Mouse (Mus musculus) myocyte (in vitro differentiated cells): ENCODE results near the gene Rhbdf2. TPM values are rescaled to one million over a fixed set of nuclear protein-coding genes. Genes with fewer than 3 reads are reported as not detected.

Experiments used
- H3K27me3 ChIP-seq: one replicate; pipeline ENCODE4 v1.6.1; 2011; ENCODE audit not compliant: control insufficient read depth, insufficient read depth, insufficient read length
- H3K36me3 ChIP-seq: one replicate; pipeline ENCODE4 v1.6.1; 2011; ENCODE audit not compliant: control insufficient read depth, insufficient read depth
- H3K4me2 ChIP-seq: one replicate; pipeline ENCODE4 v1.6.1; 2011; ENCODE audit warnings: low read depth, control low read depth
- H3K4me3 ChIP-seq: one replicate; pipeline ENCODE4 v1.5.1; 2011; ENCODE audit warnings: mild to moderate bottlenecking, control low read depth, moderate library complexity
- H3K79me2 ChIP-seq: one replicate; pipeline ENCODE4 v1.6.1; 2011; ENCODE audit not compliant: control insufficient read depth, insufficient read depth
- H3ac ChIP-seq: one replicate; pipeline ENCODE4 v1.6.1; 2011; ENCODE audit not compliant: control insufficient read depth, insufficient read length
- CEBPB ChIP-seq: IDR thresholded peaks from 2 replicates; pipeline ENCODE4 v1.6.1; 2011; ENCODE audit warnings: mild to moderate bottlenecking, moderate library complexity; ENCODE audit not compliant: poor library complexity, insufficient read depth, severe bottlenecking
- E2F4 ChIP-seq: IDR thresholded peaks from one replicate; pipeline ENCODE4 v1.6.1; 2011; ENCODE audit warnings: mild to moderate bottlenecking, control low read depth, moderate library complexity; ENCODE audit not compliant: insufficient read depth
- MAX ChIP-seq: IDR thresholded peaks from one replicate; pipeline ENCODE4 v1.6.1; 2011; ENCODE audit warnings: low read depth, mild to moderate bottlenecking, control low read depth
- MYOD1 ChIP-seq, 3 experiments: IDR thresholded peaks; one replicate each; pipeline ENCODE4 v1.6.1; 2011; ENCODE audit warnings: control low read depth in 2 of 3, low read depth in 2 of 3, mild to moderate bottlenecking in 2 of 3, moderate library complexity in 1 of 3; ENCODE audit not compliant: insufficient read length in 2 of 3, control insufficient read depth in 1 of 3
- MYOG ChIP-seq, 3 experiments: IDR thresholded peaks; one replicate each; pipeline ENCODE4 v1.6.1; 2011; ENCODE audit warnings: control low read depth in 2 of 3, low read depth in 2 of 3, mild to moderate bottlenecking in 2 of 3; ENCODE audit not compliant: insufficient read length in 2 of 3, control insufficient read depth in 1 of 3, insufficient read depth in 1 of 3
- POLR2A ChIP-seq: IDR thresholded peaks from one replicate; pipeline ENCODE4 v1.6.1; 2011; ENCODE audit warnings: low read depth, mild to moderate bottlenecking, control low read depth, moderate library complexity; ENCODE audit not compliant: insufficient read length
- POLR2AphosphoS2 ChIP-seq: IDR thresholded peaks from one replicate; pipeline ENCODE4 v1.6.1; 2011; ENCODE audit warnings: low read depth, control low read depth; ENCODE audit not compliant: insufficient read length
- REST ChIP-seq: IDR thresholded peaks from one replicate; pipeline ENCODE4 v1.6.1; 2011; ENCODE audit warnings: mild to moderate bottlenecking, control low read depth, moderate library complexity; ENCODE audit not compliant: insufficient read depth, insufficient read length
- SRF ChIP-seq: IDR thresholded peaks from one replicate; pipeline ENCODE4 v1.6.1; 2011; ENCODE audit warnings: low read depth; ENCODE audit not compliant: control insufficient read depth, insufficient read length
- TCF12 ChIP-seq: IDR thresholded peaks from one replicate; pipeline ENCODE4 v1.6.1; 2011; ENCODE audit warnings: mild to moderate bottlenecking, control low read depth; ENCODE audit not compliant: poor library complexity, insufficient read depth, severe bottlenecking
- TCF3 ChIP-seq: IDR thresholded peaks from one replicate; pipeline ENCODE4 v1.6.1; 2011; ENCODE audit warnings: low read depth, control low read depth; ENCODE audit not compliant: insufficient read length
- USF1 ChIP-seq: IDR thresholded peaks from one replicate; pipeline ENCODE4 v1.6.1; 2011; ENCODE audit warnings: low read depth, mild to moderate bottlenecking, control low read depth, moderate library complexity
- polyA plus RNA-seq: library from polyadenylated mRNA; unstranded; fragments of >200 nt; fragmentation: generic; extraction: Trizol; gene quantifications from one replicate; pipeline ENCODE4 v1.2.1, GENCODE M21; 2012; ENCODE audit warnings: missing spikeins

Gene Rhbdf2
- polyA plus RNA-seq, 1 experiment = 16.2 TPM

DNA sequence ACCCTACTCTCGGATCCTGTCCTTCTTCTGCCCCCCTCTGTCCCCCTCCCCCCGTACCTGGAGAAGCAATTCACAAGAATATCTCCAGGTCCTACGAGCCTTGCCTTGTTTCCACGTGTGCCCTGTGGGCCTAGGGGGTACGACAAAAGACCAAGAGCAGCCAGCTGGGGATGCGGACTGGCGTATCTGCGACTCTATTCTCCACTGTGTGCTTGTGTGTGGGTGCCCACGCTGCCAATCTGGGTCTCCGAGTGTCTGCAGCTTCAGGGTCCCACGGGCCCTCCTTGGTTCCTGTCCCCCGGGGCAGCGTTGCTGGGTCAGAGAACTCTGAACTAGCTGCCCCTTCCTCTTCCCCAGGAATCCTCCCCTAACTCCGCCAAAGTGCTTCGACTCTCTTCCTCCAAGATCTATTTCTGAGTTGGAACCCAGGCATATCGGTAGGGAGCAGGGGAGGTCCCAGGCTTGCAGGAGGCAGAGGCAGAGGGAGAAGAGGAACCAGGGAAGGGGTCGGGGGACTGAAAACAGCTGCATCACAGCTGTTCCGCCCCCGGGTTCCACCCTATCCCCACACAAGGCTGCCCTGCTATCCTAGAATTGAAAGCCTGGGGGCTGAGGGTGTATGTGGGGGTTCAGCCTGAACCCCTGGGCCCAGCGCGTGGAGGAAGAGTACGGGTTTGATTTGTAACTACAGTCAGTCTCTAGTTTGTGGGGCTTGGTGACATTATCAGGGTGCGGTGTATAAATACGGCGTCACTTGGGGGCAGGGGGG, 25.7 kb upstream of the Rhbdf2 start:
- Histone ChIP-seq H3ac (no peak overlapping the region), H3K79me2 (no peaks in the 10 kb centered on the region), H3K4me2 (no peak overlapping the region), H3K4me3 (no peak overlapping the region), H3K36me3 (no peaks in the 10 kb centered on the region), H3K27me3 (peaks cover 6% of the 10 kb centered on the region)
- TF ChIP-seq MAX (no peak), MYOG (IDR thresholded peaks at IDR 0.05; ENCODE audit: control insufficient read depth in 1 of 3, insufficient read depth in 1 of 3, insufficient read length in 2 of 3, low read depth in 2 of 3) (no peak), MYOD1 (IDR thresholded peaks at IDR 0.05; ENCODE audit: control insufficient read depth in 1 of 3, insufficient read length in 2 of 3, low read depth in 2 of 3) (peak in 1 of 3 experiments; percentile 15), CEBPB (no peak), POLR2AphosphoS2 (no peak)

DNA sequence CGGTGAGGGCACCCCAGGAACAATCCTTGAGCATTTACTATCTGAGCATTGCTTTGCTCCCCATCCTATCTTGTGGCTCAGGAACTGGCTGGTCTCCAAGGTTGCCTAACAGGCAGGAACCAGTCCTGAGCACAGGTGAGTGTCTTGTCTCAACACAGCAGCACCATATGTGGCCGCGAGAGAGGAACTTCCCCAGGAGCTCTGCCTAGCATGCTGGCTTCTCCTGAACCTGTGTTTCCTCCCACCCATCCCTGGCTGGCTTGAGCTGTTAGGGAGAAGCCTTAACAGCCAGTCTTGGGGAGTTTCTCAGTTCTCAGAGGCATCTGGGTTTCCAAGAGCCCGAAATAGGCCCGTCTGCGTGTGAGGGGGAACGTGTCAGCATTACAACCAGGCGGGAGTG, 24.5 kb upstream of the Rhbdf2 start:
- Histone ChIP-seq H3ac (no peak overlapping the region), H3K27me3 (peaks cover 6% of the 10 kb centered on the region), H3K4me2 (no peak overlapping the region), H3K4me3 (no peak overlapping the region), H3K79me2 (no peaks in the 10 kb centered on the region), H3K36me3 (no peaks in the 10 kb centered on the region)
- TF ChIP-seq MYOD1 (IDR thresholded peaks at IDR 0.05; ENCODE audit: control insufficient read depth in 1 of 3, insufficient read length in 2 of 3, low read depth in 2 of 3) (no peak), SRF (no peak), TCF3 (no peak), POLR2AphosphoS2 (no peak), MYOG (IDR thresholded peaks at IDR 0.05; ENCODE audit: control insufficient read depth in 1 of 3, insufficient read depth in 1 of 3, insufficient read length in 2 of 3, low read depth in 2 of 3) (no peak), E2F4 (no peak), CEBPB (no peak), MAX (no peak), POLR2A (no peak), REST (no peak), TCF12 (no peak), USF1 (no peak)

DNA sequence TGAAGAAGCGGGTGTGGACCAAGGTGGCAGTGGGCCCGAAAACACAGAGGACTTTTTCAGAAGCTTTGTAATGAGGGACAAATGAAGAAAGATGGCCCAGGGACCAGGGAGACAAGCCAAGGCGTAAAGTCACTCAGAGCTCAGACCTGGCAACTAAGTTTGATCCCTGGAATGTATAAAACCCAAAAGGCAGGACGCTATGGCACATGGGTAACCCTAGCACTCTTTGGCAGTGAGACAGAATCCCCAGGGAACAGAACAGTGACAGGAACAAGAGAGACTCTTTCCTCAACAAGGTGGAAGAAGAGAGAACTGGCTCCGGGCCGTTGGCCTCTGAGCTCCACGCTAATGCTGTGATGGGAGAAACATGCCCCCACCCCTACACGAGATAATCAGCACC, 24.0 kb upstream of the Rhbdf2 start:
- Histone ChIP-seq H3K4me2 (no peak overlapping the region), H3K79me2 (no peaks in the 10 kb centered on the region), H3K36me3 (no peaks in the 10 kb centered on the region), H3K27me3 (peaks cover 6% of the 10 kb centered on the region), H3ac (no peak overlapping the region), H3K4me3 (no peak overlapping the region)
- TF ChIP-seq TCF12 = no peak
- no peak for TF ChIP-seq TCF3
- no peak for TF ChIP-seq MAX
- TF ChIP-seq POLR2A = no peak
- TF ChIP-seq REST = no peak
- TF ChIP-seq CEBPB = no peak
- no peak for TF ChIP-seq MYOG (IDR thresholded peaks at IDR 0.05; ENCODE audit: control insufficient read depth in 1 of 3, insufficient read depth in 1 of 3, insufficient read length in 2 of 3, low read depth in 2 of 3)
- no peak for TF ChIP-seq USF1
- TF ChIP-seq SRF = no peak
- no peak for TF ChIP-seq E2F4
- TF ChIP-seq POLR2AphosphoS2 = no peak
- no peak for TF ChIP-seq MYOD1 (IDR thresholded peaks at IDR 0.05; ENCODE audit: control insufficient read depth in 1 of 3, insufficient read length in 2 of 3, low read depth in 2 of 3)

DNA sequence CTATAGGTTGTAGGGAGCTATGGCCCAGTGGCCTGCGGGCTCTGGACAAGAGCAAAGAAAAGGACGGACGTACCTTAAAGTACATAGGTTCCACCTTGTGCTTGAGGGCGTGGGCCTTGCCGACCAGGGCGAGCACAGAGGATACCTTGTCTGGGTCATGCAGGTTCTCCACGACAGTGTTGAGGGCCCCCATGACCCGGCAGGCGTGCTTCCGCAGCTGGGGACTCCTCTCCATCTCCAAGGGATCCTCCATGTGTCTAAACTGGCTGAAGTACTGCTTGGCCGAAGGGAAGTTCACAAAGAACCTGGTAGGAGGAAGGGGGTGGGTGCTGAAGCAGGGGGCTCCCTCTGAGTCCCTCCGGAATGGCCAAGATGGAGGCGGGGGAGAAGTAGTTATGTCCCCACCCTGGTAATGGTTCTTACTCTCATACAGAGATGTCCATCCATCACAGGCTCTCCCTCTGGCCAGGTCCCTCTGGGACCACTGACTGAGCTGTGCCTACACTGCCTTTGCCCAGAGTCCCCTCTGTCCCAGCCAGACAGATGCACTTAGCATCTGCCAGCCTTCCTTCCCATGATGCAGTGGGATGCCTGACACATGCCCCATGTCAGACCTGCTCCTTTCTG, 23.0 kb upstream of the Rhbdf2 start:
- no peak overlapping the region for H3K4me2 ChIP-seq
- TF ChIP-seq POLR2A (no peak), MYOD1 (IDR thresholded peaks at IDR 0.05; ENCODE audit: control insufficient read depth in 1 of 3, insufficient read length in 2 of 3, low read depth in 2 of 3) (no peak), REST (no peak), MYOG (IDR thresholded peaks at IDR 0.05; ENCODE audit: control insufficient read depth in 1 of 3, insufficient read depth in 1 of 3, insufficient read length in 2 of 3, low read depth in 2 of 3) (no peak), USF1 (no peak), POLR2AphosphoS2 (no peak)
- H3K79me2 ChIP-seq = no peaks in the 10 kb centered on the region
- H3ac ChIP-seq = no peak overlapping the region
- H3K36me3 ChIP-seq = no peaks in the 10 kb centered on the region
- H3K27me3 ChIP-seq = peaks cover 6% of the 10 kb centered on the region
- H3K4me3 ChIP-seq = no peak overlapping the region

DNA sequence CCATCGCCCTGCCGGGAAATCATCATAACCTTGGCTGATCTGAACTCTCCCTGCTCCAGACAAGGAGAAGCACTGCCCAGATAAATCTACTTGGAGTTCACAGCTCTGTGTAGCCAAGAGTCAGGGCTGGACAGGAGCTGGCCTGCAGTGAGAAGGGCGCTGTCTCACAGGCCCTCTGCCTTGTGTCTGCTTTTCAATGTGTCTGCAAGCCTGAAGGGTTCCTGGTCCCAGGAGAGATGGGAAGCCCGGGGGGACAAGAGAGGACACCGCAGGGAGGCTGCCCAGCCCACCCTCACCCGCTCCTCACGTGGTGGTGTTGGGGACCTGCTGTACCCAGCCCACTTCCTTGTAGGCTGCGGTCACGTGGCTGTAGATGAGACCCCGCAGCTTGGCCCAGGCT, 22.2 kb upstream of the Rhbdf2 start:
- TF ChIP-seq MAX = no peak
- no peak for TF ChIP-seq E2F4
- no peak for TF ChIP-seq POLR2A
- no peak for TF ChIP-seq USF1
- no peak for TF ChIP-seq MYOD1 (IDR thresholded peaks at IDR 0.05; ENCODE audit: control insufficient read depth in 1 of 3, insufficient read length in 2 of 3, low read depth in 2 of 3)
- no peak for TF ChIP-seq POLR2AphosphoS2
- TF ChIP-seq TCF3 = no peak
- TF ChIP-seq TCF12 = no peak
- no peak for TF ChIP-seq CEBPB
- TF ChIP-seq SRF = no peak
- no peak for TF ChIP-seq REST
- no peak for TF ChIP-seq MYOG (IDR thresholded peaks at IDR 0.05; ENCODE audit: control insufficient read depth in 1 of 3, insufficient read depth in 1 of 3, insufficient read length in 2 of 3, low read depth in 2 of 3)
- peaks cover 6% of the 10 kb centered on the region for H3K27me3 ChIP-seq
- no peaks in the 10 kb centered on the region for H3K79me2 ChIP-seq
- H3K4me2 ChIP-seq = no peak overlapping the region
- H3K4me3 ChIP-seq = no peak overlapping the region
- H3K36me3 ChIP-seq = no peaks in the 10 kb centered on the region
- no peak overlapping the region for H3ac ChIP-seq
